Mouse (Mus musculus): ENCODE results near the gene Gm4305. TPM values are rescaled to one million over a fixed set of nuclear protein-coding genes. Genes with fewer than 3 reads are reported as not detected.
"Not testable (repeated sequence)": the region's sequence is repeated elsewhere in the genome, so short reads cannot be mapped to it uniquely, and the experiment has no call there.

Gene Gm4305
- total RNA-seq (2012; rRNA removed): 1.1 and 1.4 TPM in 2 replicates

DNA sequence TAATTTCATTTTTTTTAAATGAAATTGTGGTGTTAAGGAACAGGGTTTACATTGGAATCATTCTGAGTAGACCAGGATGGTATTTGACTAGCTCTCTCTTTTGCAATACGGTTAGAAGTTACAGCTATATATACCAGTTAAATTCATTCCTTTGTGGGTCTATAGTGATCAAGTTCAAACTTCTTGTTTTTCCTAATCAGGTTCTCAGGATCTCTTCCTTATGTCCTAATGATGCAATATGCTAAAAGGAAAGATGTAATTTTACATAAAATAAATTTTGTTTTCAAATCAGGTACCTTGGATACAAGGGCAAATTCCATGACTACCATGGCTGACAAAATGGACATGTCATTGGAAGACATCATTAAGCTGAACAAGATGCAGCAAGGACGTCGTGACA, at the start of gene Gm4305:
TSS of gene Gm4305 (plus strand) at position 301 of the 400 bp plus-strand sequence.
- in situ Hi-C loops (cut with MboI; ENCODE audit: low sequenced_read_pairs in 2 of 2, unreplicated experiment in 2 of 2); DNase-seq (ENCODE audit: low read depth, low spot score); H3K27ac ChIP-seq (ENCODE audit: insufficient read depth, low read depth, low read length, poor library complexity, severe bottlenecking); H3K9ac ChIP-seq (ENCODE audit: insufficient read depth, low read depth, low read length, poor library complexity, severe bottlenecking); H3K36me3 ChIP-seq (ENCODE audit: control insufficient read depth, insufficient read depth, low read length, poor library complexity, severe bottlenecking); H3K4me1 ChIP-seq (ENCODE audit: control insufficient read depth in 2 of 2, insufficient read depth in 2 of 2, low read length in 2 of 2, poor library complexity in 1 of 2); H3K9me3 ChIP-seq (ENCODE audit: control insufficient read depth, insufficient read depth, low read depth, low read length); H3K4me3 ChIP-seq (ENCODE audit: insufficient read depth in 1 of 2, low read depth in 1 of 2, low read length in 2 of 2, poor library complexity in 1 of 2, severe bottlenecking in 1 of 2): not testable (repeated sequence)

DNA sequence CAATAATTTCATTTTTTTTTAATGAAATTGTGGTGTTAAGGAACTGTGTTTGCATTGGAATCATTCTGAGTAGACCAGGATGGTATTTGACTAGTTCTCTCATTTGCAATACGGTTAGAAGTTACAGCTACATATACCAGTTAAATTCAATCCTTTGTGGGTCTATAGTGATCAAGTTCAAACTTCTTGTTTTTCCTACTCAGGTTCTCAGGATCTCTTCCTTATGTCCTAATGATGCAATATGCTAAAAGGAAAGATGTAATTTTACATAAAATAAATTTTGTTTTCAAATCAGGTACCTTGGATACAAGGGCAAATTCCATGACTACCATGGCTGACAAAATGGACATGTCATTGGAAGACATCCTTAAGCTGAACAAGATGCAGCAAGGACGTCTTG, 15.5 kb upstream of the Gm4305 start, which contains the start of gene Gm4301:
TSS of gene Gm4301 (plus strand) at position 301 of the 400 bp plus-strand sequence.
- H3K9ac ChIP-seq (ENCODE audit: insufficient read depth, low read depth, low read length, poor library complexity, severe bottlenecking); H3K36me3 ChIP-seq (ENCODE audit: control insufficient read depth, insufficient read depth, low read length, poor library complexity, severe bottlenecking); in situ Hi-C loops (cut with MboI; ENCODE audit: low sequenced_read_pairs in 2 of 2, unreplicated experiment in 2 of 2); H3K27ac ChIP-seq (ENCODE audit: insufficient read depth, low read depth, low read length, poor library complexity, severe bottlenecking); H3K4me3 ChIP-seq (ENCODE audit: insufficient read depth in 1 of 2, low read depth in 1 of 2, low read length in 2 of 2, poor library complexity in 1 of 2, severe bottlenecking in 1 of 2); H3K4me1 ChIP-seq (ENCODE audit: control insufficient read depth in 2 of 2, insufficient read depth in 2 of 2, low read length in 2 of 2, poor library complexity in 1 of 2); DNase-seq (ENCODE audit: low read depth, low spot score); H3K9me3 ChIP-seq (ENCODE audit: control insufficient read depth, insufficient read depth, low read depth, low read length): not testable (repeated sequence)

DNA sequence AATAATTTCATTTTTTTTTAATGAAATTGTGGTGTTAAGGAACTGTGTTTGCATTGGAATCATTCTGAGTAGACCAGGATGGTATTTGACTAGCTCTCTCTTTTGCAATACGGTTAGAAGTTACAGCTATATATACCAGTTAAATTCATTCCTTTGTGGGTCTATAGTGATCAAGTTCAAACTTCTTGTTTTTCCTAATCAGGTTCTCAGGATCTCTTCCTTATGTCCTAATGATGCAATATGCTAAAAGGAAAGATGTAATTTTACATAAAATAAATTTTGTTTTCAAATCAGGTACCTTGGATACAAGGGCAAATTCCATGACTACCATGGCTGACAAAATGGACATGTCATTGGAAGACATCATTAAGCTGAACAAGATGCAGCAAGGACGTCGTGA, 10.4 kb upstream of the Gm4305 start, which contains the start of gene Gm4302:
TSS of gene Gm4302 (plus strand) at position 301 of the 400 bp plus-strand sequence.
- H3K27ac ChIP-seq (ENCODE audit: insufficient read depth, low read depth, low read length, poor library complexity, severe bottlenecking); in situ Hi-C loops (cut with MboI; ENCODE audit: low sequenced_read_pairs in 2 of 2, unreplicated experiment in 2 of 2); H3K36me3 ChIP-seq (ENCODE audit: control insufficient read depth, insufficient read depth, low read length, poor library complexity, severe bottlenecking); DNase-seq (ENCODE audit: low read depth, low spot score); H3K9me3 ChIP-seq (ENCODE audit: control insufficient read depth, insufficient read depth, low read depth, low read length); H3K4me3 ChIP-seq (ENCODE audit: insufficient read depth in 1 of 2, low read depth in 1 of 2, low read length in 2 of 2, poor library complexity in 1 of 2, severe bottlenecking in 1 of 2); H3K9ac ChIP-seq (ENCODE audit: insufficient read depth, low read depth, low read length, poor library complexity, severe bottlenecking); H3K4me1 ChIP-seq (ENCODE audit: control insufficient read depth in 2 of 2, insufficient read depth in 2 of 2, low read length in 2 of 2, poor library complexity in 1 of 2): not testable (repeated sequence)

DNA sequence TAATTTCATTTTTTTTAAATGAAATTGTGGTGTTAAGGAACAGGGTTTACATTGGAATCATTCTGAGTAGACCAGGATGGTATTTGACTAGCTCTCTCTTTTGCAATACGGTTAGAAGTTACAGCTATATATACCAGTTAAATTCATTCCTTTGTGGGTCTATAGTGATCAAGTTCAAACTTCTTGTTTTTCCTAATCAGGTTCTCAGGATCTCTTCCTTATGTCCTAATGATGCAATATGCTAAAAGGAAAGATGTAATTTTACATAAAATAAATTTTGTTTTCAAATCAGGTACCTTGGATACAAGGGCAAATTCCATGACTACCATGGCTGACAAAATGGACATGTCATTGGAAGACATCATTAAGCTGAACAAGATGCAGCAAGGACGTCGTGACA, 5.2 kb upstream of the Gm4305 start, which contains the start of gene Gm4303:
TSS of gene Gm4303 (plus strand) at position 301 of the 400 bp plus-strand sequence.
- H3K27ac ChIP-seq (ENCODE audit: insufficient read depth, low read depth, low read length, poor library complexity, severe bottlenecking); in situ Hi-C loops (cut with MboI; ENCODE audit: low sequenced_read_pairs in 2 of 2, unreplicated experiment in 2 of 2); H3K9ac ChIP-seq (ENCODE audit: insufficient read depth, low read depth, low read length, poor library complexity, severe bottlenecking); H3K4me1 ChIP-seq (ENCODE audit: control insufficient read depth in 2 of 2, insufficient read depth in 2 of 2, low read length in 2 of 2, poor library complexity in 1 of 2); DNase-seq (ENCODE audit: low read depth, low spot score); H3K4me3 ChIP-seq (ENCODE audit: insufficient read depth in 1 of 2, low read depth in 1 of 2, low read length in 2 of 2, poor library complexity in 1 of 2, severe bottlenecking in 1 of 2); H3K9me3 ChIP-seq (ENCODE audit: control insufficient read depth, insufficient read depth, low read depth, low read length); H3K36me3 ChIP-seq (ENCODE audit: control insufficient read depth, insufficient read depth, low read length, poor library complexity, severe bottlenecking): not testable (repeated sequence)

DNA sequence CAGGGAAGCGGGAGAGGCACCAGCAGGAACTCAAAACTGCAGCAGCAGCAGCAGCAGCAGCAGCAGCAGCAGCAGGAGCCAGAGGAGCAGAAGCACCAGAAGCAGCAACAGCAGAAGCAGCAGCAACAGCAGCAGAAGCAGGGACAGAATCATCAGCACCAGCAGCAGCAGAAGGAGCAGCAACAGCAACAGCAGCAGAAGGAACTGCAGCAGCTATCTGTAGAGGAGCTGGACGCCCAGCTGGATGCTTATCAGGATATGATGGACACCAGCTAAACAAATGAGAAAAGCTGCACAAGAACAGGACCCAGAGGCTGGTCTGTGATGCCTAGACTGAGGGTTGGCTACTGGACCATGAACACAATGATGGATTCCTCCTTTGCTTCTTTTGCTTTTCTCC, 5.9 kb downstream of the Gm4305 start:
- in situ Hi-C loops (cut with MboI; ENCODE audit: low sequenced_read_pairs in 2 of 2, unreplicated experiment in 2 of 2); H3K36me3 ChIP-seq (ENCODE audit: control insufficient read depth, insufficient read depth, low read length, poor library complexity, severe bottlenecking); H3K9ac ChIP-seq (ENCODE audit: insufficient read depth, low read depth, low read length, poor library complexity, severe bottlenecking); H3K27ac ChIP-seq (ENCODE audit: insufficient read depth, low read depth, low read length, poor library complexity, severe bottlenecking); DNase-seq (ENCODE audit: low read depth, low spot score); H3K4me3 ChIP-seq (ENCODE audit: insufficient read depth in 1 of 2, low read depth in 1 of 2, low read length in 2 of 2, poor library complexity in 1 of 2, severe bottlenecking in 1 of 2); H3K9me3 ChIP-seq (ENCODE audit: control insufficient read depth, insufficient read depth, low read depth, low read length); H3K4me1 ChIP-seq (ENCODE audit: control insufficient read depth in 2 of 2, insufficient read depth in 2 of 2, low read length in 2 of 2, poor library complexity in 1 of 2): not testable (repeated sequence)

DNA sequence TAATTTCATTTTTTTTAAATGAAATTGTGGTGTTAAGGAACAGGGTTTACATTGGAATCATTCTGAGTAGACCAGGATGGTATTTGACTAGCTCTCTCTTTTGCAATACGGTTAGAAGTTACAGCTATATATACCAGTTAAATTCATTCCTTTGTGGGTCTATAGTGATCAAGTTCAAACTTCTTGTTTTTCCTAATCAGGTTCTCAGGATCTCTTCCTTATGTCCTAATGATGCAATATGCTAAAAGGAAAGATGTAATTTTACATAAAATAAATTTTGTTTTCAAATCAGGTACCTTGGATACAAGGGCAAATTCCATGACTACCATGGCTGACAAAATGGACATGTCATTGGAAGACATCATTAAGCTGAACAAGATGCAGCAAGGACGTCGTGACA, 10.1 kb downstream of the Gm4305 start, which contains the start of gene Gm4307:
TSS of gene Gm4307 (plus strand) at position 301 of the 400 bp plus-strand sequence.
- H3K4me1 ChIP-seq (ENCODE audit: control insufficient read depth in 2 of 2, insufficient read depth in 2 of 2, low read length in 2 of 2, poor library complexity in 1 of 2); DNase-seq (ENCODE audit: low read depth, low spot score); H3K9ac ChIP-seq (ENCODE audit: insufficient read depth, low read depth, low read length, poor library complexity, severe bottlenecking); in situ Hi-C loops (cut with MboI; ENCODE audit: low sequenced_read_pairs in 2 of 2, unreplicated experiment in 2 of 2); H3K4me3 ChIP-seq (ENCODE audit: insufficient read depth in 1 of 2, low read depth in 1 of 2, low read length in 2 of 2, poor library complexity in 1 of 2, severe bottlenecking in 1 of 2); H3K36me3 ChIP-seq (ENCODE audit: control insufficient read depth, insufficient read depth, low read length, poor library complexity, severe bottlenecking); H3K27ac ChIP-seq (ENCODE audit: insufficient read depth, low read depth, low read length, poor library complexity, severe bottlenecking); H3K9me3 ChIP-seq (ENCODE audit: control insufficient read depth, insufficient read depth, low read depth, low read length): not testable (repeated sequence)

DNA sequence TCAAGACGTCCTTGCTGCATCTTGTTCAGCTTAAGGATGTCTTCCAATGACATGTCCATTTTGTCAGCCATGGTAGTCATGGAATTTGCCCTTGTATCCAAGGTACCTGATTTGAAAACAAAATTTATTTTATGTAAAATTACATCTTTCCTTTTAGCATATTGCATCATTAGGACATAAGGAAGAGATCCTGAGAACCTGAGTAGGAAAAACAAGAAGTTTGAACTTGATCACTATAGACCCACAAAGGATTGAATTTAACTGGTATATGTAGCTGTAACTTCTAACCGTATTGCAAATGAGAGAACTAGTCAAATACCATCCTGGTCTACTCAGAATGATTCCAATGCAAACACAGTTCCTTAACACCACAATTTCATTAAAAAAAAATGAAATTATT, 31.6 kb downstream of the Gm4305 start, which contains the start of gene Gm4312:
TSS of gene Gm4312 (minus strand) at position 101 of the 400 bp plus-strand sequence.
- H3K4me1 ChIP-seq (ENCODE audit: control insufficient read depth in 2 of 2, insufficient read depth in 2 of 2, low read length in 2 of 2, poor library complexity in 1 of 2); in situ Hi-C loops (cut with MboI; ENCODE audit: low sequenced_read_pairs in 2 of 2, unreplicated experiment in 2 of 2); H3K36me3 ChIP-seq (ENCODE audit: control insufficient read depth, insufficient read depth, low read length, poor library complexity, severe bottlenecking); H3K4me3 ChIP-seq (ENCODE audit: insufficient read depth in 1 of 2, low read depth in 1 of 2, low read length in 2 of 2, poor library complexity in 1 of 2, severe bottlenecking in 1 of 2); H3K9ac ChIP-seq (ENCODE audit: insufficient read depth, low read depth, low read length, poor library complexity, severe bottlenecking); H3K9me3 ChIP-seq (ENCODE audit: control insufficient read depth, insufficient read depth, low read depth, low read length); DNase-seq (ENCODE audit: low read depth, low spot score); H3K27ac ChIP-seq (ENCODE audit: insufficient read depth, low read depth, low read length, poor library complexity, severe bottlenecking): not testable (repeated sequence)

Data from ES-E14 (cell line).